In the genomic region with DNA sequence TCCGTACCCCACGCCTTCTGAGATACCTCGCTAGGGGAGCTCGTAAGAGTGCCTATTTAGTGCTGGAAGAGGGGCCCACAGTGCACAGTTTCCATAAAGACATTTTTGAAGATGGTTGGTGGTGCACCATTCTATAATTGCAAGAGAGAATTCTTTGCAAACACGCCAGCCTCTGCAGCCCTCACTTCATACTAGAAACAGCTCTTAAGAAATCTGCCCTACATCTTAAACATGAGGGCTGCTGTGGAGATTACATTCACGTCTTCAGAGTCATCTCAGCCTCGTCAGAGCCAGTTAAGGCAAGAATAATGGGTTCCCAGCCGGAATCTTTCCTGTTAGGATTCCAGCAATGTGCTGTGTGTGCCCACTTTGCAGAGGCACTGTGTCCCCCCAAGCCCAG, we compare ENCODE assay signal across 17 mouse cellular contexts.
"Had no signal": no experiment of that assay in that cellular context is flagged by ENCODE, and none has a peak within 500 bp of the region (broad histone marks: within the 10 kb centered on the region; RNA-seq: fewer than 3 reads in every experiment).

No protein-coding gene starts in this region.

- ATAC-seq: midbrain, embryonic 16.5 days had no signal

- H3K4me1 ChIP-seq: stomach, embryonic 15.5 days had no signal

- H3K9ac ChIP-seq: liver, embryonic 14.5 days; lung, embryonic 14.5 days; midbrain, embryonic 12.5 days; neural tube, embryonic 13.5 days; neural tube, embryonic 15.5 days; stomach, embryonic 15.5 days had no signal

- H3K9me3 ChIP-seq: midbrain, embryonic 10.5 days; midbrain, embryonic 12.5 days; neural tube, embryonic 13.5 days; neural tube, embryonic 15.5 days; stomach, embryonic 15.5 days had no signal

- H3K36me3 ChIP-seq: stomach, embryonic 15.5 days had no signal

- H3K27me3 ChIP-seq: midbrain, embryonic 12.5 days; neural tube, embryonic 13.5 days; neural tube, embryonic 15.5 days; stomach, embryonic 15.5 days had no signal

- H3K4me2 ChIP-seq: lung, embryonic 14.5 days; midbrain, embryonic 12.5 days; neural tube, embryonic 13.5 days; neural tube, embryonic 15.5 days; stomach, embryonic 15.5 days had no signal

- H3K27ac ChIP-seq: liver, embryonic 14.5 days; midbrain, embryonic 10.5 days; midbrain, embryonic 12.5 days; neural tube, embryonic 13.5 days; neural tube, embryonic 15.5 days; stomach, embryonic 15.5 days; stomach, postnatal 0 days had no signal

- DNase-seq: lung, adult 18-20 months; lung, embryonic 14.5 days; lung, postnatal 10 days; lung, postnatal 4 days; right cerebral cortex, postnatal 14 days; thymus, adult 18-20 months; thymus, postnatal 14 days; thymus, postnatal 36 days had no signal

- H3K4me3 ChIP-seq: midbrain, embryonic 10.5 days; midbrain, embryonic 12.5 days; myocyte; neural tube, embryonic 13.5 days; neural tube, embryonic 15.5 days; stomach, embryonic 15.5 days had no signal
